19 mouse cellular contexts compared by ENCODE assay signal in the genomic region with DNA sequence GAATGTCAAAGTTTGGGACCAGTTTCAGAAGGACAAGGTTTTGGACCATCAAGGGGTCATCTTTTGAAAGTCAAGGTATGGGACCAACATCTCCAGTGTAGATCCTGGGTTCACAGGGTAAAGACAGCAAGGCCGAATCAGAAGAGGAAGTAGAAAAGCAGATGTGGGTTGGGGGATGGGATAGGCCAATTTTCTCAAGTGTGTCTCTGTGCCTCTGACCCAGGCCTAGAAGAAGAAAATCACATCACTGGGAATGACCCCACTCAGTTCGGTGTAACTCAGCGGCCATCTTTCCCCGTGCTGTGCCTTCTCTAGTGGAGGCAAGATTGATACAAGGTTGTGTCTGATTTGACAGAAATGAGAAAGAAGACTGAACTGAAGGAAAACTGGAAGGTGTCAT.
"Had no signal": no experiment of that assay in that cellular context is flagged by ENCODE, and none has a peak within 500 bp of the region (broad histone marks: within the 10 kb centered on the region; RNA-seq: fewer than 3 reads in every experiment).

No protein-coding gene starts in this region.

- ATAC-seq: midbrain, embryonic 13.5 days; midbrain, embryonic 16.5 days had no signal

- H3K27me3 ChIP-seq: liver, embryonic 15.5 days; midbrain, embryonic 13.5 days; neural tube, embryonic 13.5 days; neural tube, embryonic 15.5 days; stomach, embryonic 15.5 days had no signal

- H3K27ac ChIP-seq: liver, embryonic 15.5 days; midbrain, embryonic 10.5 days; midbrain, embryonic 13.5 days; neural tube, embryonic 13.5 days; neural tube, embryonic 15.5 days; stomach, embryonic 15.5 days; stomach, postnatal 0 days had no signal

- DNase-seq: lung, adult 18-20 months; lung, embryonic 14.5 days; lung, postnatal 10 days; lung, postnatal 4 days; retina, postnatal 1 day; right cerebral cortex, adult 18-20 months; right cerebral cortex, postnatal 14 days; thymus, adult 2 months; thymus, postnatal 25 days; thymus, postnatal 4 days had no signal

- H3K4me1 ChIP-seq: liver, embryonic 15.5 days; midbrain, embryonic 10.5 days; midbrain, embryonic 13.5 days; neural tube, embryonic 13.5 days; neural tube, embryonic 15.5 days; stomach, embryonic 15.5 days had no signal

- H3K9me3 ChIP-seq: liver, embryonic 15.5 days; midbrain, embryonic 10.5 days; midbrain, embryonic 13.5 days; neural tube, embryonic 13.5 days; neural tube, embryonic 15.5 days; stomach, embryonic 15.5 days had no signal

- H3K4me2 ChIP-seq: liver, embryonic 15.5 days; lung, embryonic 14.5 days; midbrain, embryonic 13.5 days; neural tube, embryonic 13.5 days; neural tube, embryonic 15.5 days; stomach, embryonic 15.5 days had no signal

- H3K4me3 ChIP-seq: liver, embryonic 15.5 days; midbrain, embryonic 10.5 days; midbrain, embryonic 13.5 days; myocyte; neural tube, embryonic 13.5 days; neural tube, embryonic 15.5 days; stomach, embryonic 15.5 days had no signal

- H3K9ac ChIP-seq: liver, embryonic 15.5 days; lung, embryonic 14.5 days; midbrain, embryonic 13.5 days; neural tube, embryonic 13.5 days; neural tube, embryonic 15.5 days; stomach, embryonic 15.5 days had no signal

- H3K36me3 ChIP-seq: liver, embryonic 15.5 days; midbrain, embryonic 10.5 days; midbrain, embryonic 13.5 days; neural tube, embryonic 13.5 days; neural tube, embryonic 15.5 days; stomach, embryonic 15.5 days had no signal
